Mouse (Mus musculus): Measurements from ENCODE around the gene Bbc3. TPM values are rescaled to one million over a fixed set of nuclear protein-coding genes. Genes with fewer than 3 reads are reported as not detected.
"Not testable (repeated sequence)": the region's sequence is repeated elsewhere in the genome, so short reads cannot be mapped to it uniquely, and the experiment has no call there.

Gene Bbc3
- 10 to 100 TPM; 28.0 to 30.0 TPM for total RNA-seq (2021)
- long read RNA-seq, transcript Bbc3-201 (4 exons, 1,814 nt), result major isoform, 10 of 40 reads
- long read RNA-seq, partial matches to known transcripts, result 1 of 40 reads
- long read RNA-seq, other reads (novel, unspliced or antisense), result 29 of 40 reads

- DNase-seq (ENCODE audit: low spot score in 2 of 2), result not testable (repeated sequence)
Measured at GRCm38 (mm10) chr7:16308093-16308492, at the start of gene Bbc3. Gene Bbc3 (plus strand): TSS chr7:16308393.

DNA sequence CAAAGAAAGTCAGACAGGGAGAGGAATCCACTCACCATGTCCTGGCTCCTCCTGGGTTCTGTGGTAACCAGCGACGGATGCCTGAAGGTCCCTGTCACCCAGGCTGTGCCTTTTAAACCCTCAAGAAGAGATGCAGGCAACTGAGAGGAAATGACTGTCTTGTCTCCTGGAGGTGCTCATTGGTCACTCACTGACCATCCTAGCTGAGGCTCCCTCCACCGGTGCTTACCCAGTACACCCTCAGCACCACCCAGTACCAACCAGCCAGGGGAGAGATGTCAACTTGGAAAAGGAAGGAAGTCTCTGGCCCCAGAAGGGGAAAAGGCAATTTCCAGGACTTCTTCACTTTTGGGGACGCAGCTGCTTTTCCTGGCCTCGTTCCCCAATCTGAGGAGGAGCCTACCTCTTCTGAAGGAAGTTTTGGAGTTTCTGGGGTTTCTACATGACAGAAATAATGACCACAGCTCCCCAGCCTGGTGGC, 49.0 kb upstream of the Bbc3 start, which contains the start of gene C5ar1:
Gene C5ar1 (minus strand): TSS at position 431 of the 481 bp plus-strand sequence.
- no peak for DNase-seq (ENCODE audit: low spot score in 2 of 2)

DNA sequence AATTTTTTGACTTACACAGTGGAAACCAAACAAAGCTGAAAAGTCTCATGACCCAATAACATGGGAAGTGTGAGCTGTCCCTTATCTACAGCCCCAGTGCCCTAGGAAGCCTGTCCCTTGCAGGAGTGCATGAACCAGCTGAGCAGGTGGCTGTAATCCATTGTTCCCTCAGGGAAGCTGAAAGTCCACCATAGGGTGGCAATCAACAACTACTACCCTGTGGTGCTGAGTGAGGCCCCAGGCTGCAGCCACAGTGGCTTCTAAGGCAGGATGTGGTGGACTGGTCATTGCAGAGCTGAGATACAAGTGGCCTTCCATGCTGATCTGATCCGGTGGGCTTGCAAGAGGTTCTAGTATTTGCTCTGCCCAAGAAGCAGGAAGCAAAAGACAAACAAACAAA, 47.1 kb upstream of the Bbc3 start:
- no peak for DNase-seq (ENCODE audit: low spot score in 2 of 2)

DNA sequence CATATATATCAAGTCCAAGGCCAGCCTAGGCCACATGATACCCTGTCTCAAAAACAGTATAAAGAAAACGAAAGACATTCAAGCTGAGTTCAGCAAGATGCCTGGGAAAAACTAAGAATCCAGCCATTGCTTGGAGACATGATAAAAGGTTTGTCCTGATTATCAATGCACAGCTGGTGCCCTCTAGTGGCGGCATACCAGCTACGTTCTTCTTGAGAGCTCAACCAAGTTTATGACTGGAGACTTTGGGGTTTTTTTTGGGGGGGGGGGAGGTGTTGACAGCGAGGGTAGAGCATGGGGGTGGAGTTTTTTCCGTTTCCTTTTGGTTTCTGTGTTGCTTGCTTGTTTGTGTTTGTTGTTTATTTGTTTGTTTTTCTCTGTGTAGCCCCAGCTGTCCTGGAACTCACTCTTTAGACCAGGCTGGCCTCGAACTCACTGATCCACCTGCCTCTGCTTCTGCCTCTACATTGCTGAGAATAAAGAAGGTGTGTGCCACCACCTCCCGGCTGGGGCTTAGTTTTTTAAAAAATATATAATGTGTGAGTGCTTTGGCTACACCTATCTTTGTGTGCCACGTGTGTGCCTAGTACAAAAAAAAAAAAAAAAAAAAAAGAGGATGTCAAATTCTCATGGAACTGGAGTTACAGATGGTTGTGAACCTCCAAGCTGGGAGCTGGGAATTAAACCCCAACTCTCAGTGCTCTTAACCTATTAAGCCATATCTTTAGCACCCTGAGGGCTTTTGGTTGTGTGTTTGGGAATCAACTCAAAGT, 45.0 kb upstream of the Bbc3 start:
- DNase-seq (ENCODE audit: low spot score in 2 of 2), result peak; percentile 78 to 79

DNA sequence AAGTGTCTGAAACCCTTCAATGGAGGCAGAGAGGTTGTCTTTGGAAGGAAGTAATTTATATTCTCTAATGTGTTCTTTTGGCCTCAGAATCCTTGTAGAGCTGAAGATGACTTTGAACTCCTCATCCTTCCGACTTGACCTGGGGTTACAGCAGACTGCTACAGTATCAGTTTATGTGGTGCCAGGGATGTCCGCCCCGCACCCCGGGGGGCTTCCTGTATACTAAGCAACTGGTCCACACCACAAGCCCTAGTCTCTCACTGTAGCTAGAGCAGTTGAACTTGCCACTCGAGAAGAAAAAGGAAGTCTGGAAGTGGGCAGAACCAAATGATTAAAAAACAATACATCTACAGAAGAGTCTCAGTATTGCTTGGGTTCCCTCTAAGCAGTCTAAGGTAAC, 44.4 kb upstream of the Bbc3 start:
- DNase-seq (ENCODE audit: low spot score in 2 of 2), result no peak

- DNase-seq (ENCODE audit: low spot score in 2 of 2), result no peak
Measured at GRCm38 (mm10) chr7:16265856-16266255, 42.3 kb upstream of the Bbc3 start.

GRCm38 (mm10) chr7:16266593-16266992, 41.6 kb upstream of the Bbc3 start:
- DNase-seq (ENCODE audit: low spot score in 2 of 2), result not testable (repeated sequence)

- no peak for DNase-seq (ENCODE audit: low spot score in 2 of 2)
Measured at GRCm38 (mm10) chr7:16271139-16271538, 37.1 kb upstream of the Bbc3 start.

DNA sequence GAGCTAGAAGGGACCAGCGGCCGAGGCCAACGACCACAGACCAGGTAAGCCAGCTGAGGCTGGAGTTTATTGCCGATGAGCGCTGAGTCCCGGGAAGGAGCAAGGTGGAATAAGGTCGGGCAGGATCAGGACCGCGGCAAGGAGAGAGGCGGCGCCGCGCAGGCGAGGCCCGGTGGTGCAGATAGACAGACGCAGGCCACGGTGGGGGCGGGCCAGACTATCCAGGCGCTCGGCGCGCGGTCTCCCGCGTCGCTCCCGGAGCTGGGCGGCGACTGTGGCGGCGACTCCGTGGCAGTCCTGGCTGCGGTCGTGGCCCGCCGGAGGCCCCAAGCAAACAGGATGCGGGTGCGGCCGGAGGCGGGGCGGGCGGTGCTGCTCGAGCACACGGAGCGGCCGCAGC, 35.5 kb upstream of the Bbc3 start:
- DNase-seq (ENCODE audit: low spot score in 2 of 2), result peak; percentile 59 to 74

GRCm38 (mm10) chr7:16273081-16273765, 35.0 kb upstream of the Bbc3 start, which contains the start of gene Inafm1:
Gene Inafm1 (minus strand): TSS chr7:16273617.
- peak; percentile 83 to 88 for DNase-seq (ENCODE audit: low spot score in 2 of 2)

- no peak for DNase-seq (ENCODE audit: low spot score in 2 of 2)
Measured at GRCm38 (mm10) chr7:16273766-16274140, 34.4 kb upstream of the Bbc3 start.

DNA sequence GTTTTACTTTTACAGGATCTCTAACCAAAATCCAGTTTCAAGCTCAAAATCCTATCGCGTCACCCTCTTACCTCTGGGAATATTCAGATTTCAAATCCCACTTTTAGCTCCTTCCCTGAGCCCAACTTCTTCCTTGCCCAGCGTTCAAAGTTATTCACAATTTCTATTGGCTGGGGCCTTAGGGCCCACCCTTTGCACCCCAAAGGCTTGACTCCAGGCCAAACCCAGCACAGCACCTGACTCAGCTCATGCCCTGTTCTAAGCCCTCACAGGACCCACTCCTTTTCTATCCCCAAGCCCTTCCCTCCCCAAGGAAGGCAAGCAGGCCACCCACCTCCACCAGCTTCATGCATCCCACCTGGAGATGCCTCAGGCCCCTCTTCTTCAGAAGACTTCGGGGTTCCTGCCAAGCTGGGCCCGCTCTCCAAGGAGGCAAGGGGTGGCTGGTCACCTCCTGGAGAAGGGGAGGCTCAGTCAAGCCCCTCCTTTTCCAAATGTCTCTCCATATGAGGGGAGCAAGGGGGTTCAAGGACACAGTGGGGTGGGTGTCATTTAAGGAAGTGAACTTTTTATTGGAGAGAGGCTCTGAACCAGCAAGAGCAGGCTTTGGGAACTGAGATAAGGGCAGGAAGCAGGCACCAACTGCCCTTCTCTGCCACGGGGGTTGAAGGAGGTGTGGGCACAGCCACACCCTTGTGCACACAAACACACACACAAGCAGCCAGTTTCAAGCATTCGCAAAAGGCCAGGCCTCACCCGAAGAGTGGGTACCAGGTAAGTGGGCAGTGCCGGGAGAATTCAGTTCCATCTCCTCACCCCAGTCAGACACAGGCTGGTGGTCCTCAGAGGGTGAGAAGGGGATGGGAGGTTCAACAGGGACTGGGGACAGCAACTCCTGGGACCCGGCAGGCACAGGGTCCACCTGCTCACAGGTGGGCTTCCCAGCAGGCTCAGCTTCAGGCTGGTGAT, 33.0 kb upstream of the Bbc3 start:
- DNase-seq (ENCODE audit: low spot score in 2 of 2), result no peak

DNA sequence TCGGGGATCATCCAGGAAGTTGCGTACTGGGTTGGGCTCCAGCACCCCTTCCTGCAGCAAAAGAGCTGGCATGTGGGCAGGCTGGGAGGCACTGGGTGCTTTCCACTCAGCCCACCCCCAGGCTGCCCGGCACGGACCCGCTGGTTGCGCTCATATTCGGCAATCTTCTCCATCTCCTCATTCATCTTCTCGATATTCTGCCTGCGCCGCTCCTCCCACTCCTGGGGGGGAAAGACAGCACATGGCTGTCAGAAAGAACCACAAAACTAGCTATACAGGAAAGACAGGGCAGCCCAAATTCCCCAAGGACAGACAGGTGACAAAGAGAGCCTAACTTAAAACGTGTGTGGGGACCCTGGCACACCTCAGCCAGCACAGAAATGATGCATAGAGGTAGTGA, 27.5 kb upstream of the Bbc3 start:
- DNase-seq (ENCODE audit: low spot score in 2 of 2), result no peak

- no peak for DNase-seq (ENCODE audit: low spot score in 2 of 2)
Measured at GRCm38 (mm10) chr7:16282334-16282733, 25.9 kb upstream of the Bbc3 start.

GRCm38 (mm10) chr7:16284001-16284400, 24.2 kb upstream of the Bbc3 start:
- no peak for DNase-seq (ENCODE audit: low spot score in 2 of 2)

DNA sequence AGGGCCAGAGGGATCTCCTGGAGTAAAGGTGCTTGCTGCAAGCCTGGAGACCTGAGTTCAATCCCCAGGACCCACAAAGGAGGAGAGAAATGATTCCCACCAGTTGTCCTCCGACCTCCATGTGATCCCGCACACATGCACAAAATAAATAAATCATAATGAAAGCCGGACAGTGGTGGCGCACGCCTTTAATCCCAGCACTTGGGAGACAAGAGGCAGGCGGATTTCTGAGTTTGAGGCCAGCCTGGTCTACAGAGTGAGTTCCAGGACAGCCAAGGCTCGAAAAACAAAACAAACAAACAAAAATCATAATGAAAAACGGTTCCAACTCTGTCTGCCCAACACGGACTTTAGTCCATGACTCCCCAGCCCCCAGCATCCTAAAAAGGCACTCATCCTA, 23.3 kb upstream of the Bbc3 start:
- no peak for DNase-seq (ENCODE audit: low spot score in 2 of 2)

GRCm38 (mm10) chr7:16285450-16286025, 22.7 kb upstream of the Bbc3 start:
- peak; percentile 56 to 61 for DNase-seq (ENCODE audit: low spot score in 2 of 2)

GRCm38 (mm10) chr7:16286026-16286961, 21.9 kb upstream of the Bbc3 start, which contains the start of gene Ccdc9:
Gene Ccdc9 (minus strand): TSS chr7:16286795.
- peak; percentile 99 to 100 for DNase-seq (ENCODE audit: low spot score in 2 of 2)

GRCm38 (mm10) chr7:16287016-16287415, 21.2 kb upstream of the Bbc3 start:
- no peak for DNase-seq (ENCODE audit: low spot score in 2 of 2)
